Mouse (Mus musculus): ENCODE data around the gene Hdac1. TPM values are rescaled to one million over a fixed set of nuclear protein-coding genes. Genes with fewer than 3 reads are reported as not detected.
A peak's percentile ranks its signal among the peaks of the same experiment; 100 is the strongest.

Hdac1 gene
- polyA plus RNA-seq, 1 experiment, result 201 TPM

DNA sequence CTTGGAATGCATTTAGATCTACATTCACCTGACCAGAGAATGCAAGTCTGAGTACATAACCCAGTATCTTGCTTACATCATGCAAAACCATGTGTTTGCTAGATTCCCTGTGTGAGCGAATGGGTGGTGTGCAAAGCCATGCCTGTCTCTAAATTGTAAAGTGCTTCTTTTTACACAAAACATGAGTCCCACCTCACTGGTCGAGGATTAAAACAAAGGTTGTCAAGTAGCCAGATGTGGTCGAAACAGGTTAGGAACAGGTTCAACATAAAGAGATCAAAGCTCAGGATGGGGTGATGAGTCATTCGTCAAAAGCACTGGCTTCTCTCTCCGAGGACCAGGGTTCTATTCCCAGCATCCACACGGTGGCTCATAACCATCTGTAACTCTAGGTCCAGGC is 22.6 kb upstream of the Hdac1 start:
- no peak for DNase-seq
- no peak overlapping the region for H3K27ac ChIP-seq (ENCODE audit: control insufficient read depth, insufficient read depth, low read length)
- no peak overlapping the region for H3K4me3 ChIP-seq (ENCODE audit: control insufficient read depth, insufficient read depth, low read length)
- H3K4me1 ChIP-seq (replicated peaks; ENCODE audit: control insufficient read depth, insufficient read depth, low read length), result peaks cover 53% of the 10 kb centered on the region
- TF ChIP-seq POLR2A (IDR thresholded peaks at IDR 0.05; ENCODE audit: control insufficient read depth, extremely low read depth, insufficient read depth, low read length, poor library complexity), result no peak
- TF ChIP-seq CTCF (IDR thresholded peaks at IDR 0.05; ENCODE audit: borderline replicate concordance, control insufficient read depth, extremely low read depth, insufficient read depth, low read length, poor library complexity), result no peak
- WGBS, result 49% methylated on average over 6 of the region's 6 CpGs
- H3K36me3 ChIP-seq (ENCODE audit: control insufficient read depth, insufficient read depth, low read length), result peaks cover 20% of the 10 kb centered on the region
- H3K27me3 ChIP-seq (ENCODE audit: control insufficient read depth, insufficient read depth, low read length), result no peaks in the 10 kb centered on the region

- Histone ChIP-seq H3K27ac (ENCODE audit: control insufficient read depth, insufficient read depth, low read length) (0 out of 2 replicates have a peak overlapping the region, but pooled peaks have one; percentile 9), H3K4me3 (ENCODE audit: control insufficient read depth, insufficient read depth, low read length) (no peak overlapping the region), H3K36me3 (ENCODE audit: control insufficient read depth, insufficient read depth, low read length) (peaks cover 25% of the 10 kb centered on the region), H3K27me3 (ENCODE audit: control insufficient read depth, insufficient read depth, low read length) (no peaks in the 10 kb centered on the region), H3K4me1 (replicated peaks; ENCODE audit: control insufficient read depth, insufficient read depth, low read length) (peaks cover 53% of the 10 kb centered on the region)
- TF ChIP-seq POLR2A (IDR thresholded peaks at IDR 0.05; ENCODE audit: control insufficient read depth, extremely low read depth, insufficient read depth, low read length, poor library complexity), result no peak
- no peak for TF ChIP-seq CTCF (IDR thresholded peaks at IDR 0.05; ENCODE audit: borderline replicate concordance, control insufficient read depth, extremely low read depth, insufficient read depth, low read length, poor library complexity)
- WGBS, result 92% methylated on average over 8 of the region's 8 CpGs
- DNase-seq, result no peak
Measured at GRCm38 (mm10) chr4:129563718-129564117, 21.2 kb upstream of the Hdac1 start.

- Histone ChIP-seq H3K36me3 (ENCODE audit: control insufficient read depth, insufficient read depth, low read length) (peaks cover 28% of the 10 kb centered on the region), H3K27ac (ENCODE audit: control insufficient read depth, insufficient read depth, low read length) (no peak overlapping the region), H3K4me1 (replicated peaks; ENCODE audit: control insufficient read depth, insufficient read depth, low read length) (peaks cover 39% of the 10 kb centered on the region), H3K4me3 (ENCODE audit: control insufficient read depth, insufficient read depth, low read length) (no peak overlapping the region), H3K27me3 (ENCODE audit: control insufficient read depth, insufficient read depth, low read length) (no peaks in the 10 kb centered on the region)
- TF ChIP-seq CTCF (IDR thresholded peaks at IDR 0.05; ENCODE audit: borderline replicate concordance, control insufficient read depth, extremely low read depth, insufficient read depth, low read length, poor library complexity) (no peak), POLR2A (IDR thresholded peaks at IDR 0.05; ENCODE audit: control insufficient read depth, extremely low read depth, insufficient read depth, low read length, poor library complexity) (no peak)
- no peak for DNase-seq
- 88% methylated on average over 5 of the region's 5 CpGs for WGBS
Measured at GRCm38 (mm10) chr4:129561184-129561583, 18.7 kb upstream of the Hdac1 start.

DNA sequence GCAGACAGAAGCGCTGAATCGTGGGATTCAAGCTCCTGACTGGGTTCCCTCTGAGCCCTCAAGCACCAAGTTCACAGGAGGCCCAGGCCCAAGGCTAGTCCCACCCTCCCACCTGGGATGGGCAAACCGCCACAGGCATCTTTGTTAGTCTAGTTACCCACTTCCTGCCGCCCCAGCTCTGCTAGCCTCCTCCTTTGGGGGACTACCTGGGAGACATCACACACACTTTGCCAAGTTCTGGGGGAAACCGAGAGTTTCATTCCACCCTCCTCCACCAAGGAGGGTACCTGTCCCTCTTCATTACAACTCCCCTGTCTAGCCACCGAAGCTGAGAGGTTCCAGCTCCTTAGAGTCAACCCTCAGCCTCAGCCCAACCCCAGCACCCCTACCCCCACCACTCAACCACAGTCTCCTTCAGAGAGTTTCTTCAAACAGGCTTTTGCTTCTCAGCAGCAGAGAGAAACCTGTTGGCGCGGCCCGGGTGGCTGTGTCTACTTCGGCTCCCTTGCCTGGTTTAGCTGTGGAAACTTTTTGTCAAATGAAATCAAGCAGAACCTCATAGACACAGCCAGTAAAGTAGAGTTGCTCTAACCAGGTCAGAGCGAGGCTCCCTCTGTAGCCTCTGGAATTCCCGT is 15.9 kb upstream of the Hdac1 start:
- peak overlapping the region; percentile 98 for H3K27ac ChIP-seq (ENCODE audit: control insufficient read depth, insufficient read depth, low read length)
- peak; percentile 92 for DNase-seq
- 7% methylated on average over 12 of the region's 12 CpGs for WGBS
- H3K4me1 ChIP-seq (replicated peaks; ENCODE audit: control insufficient read depth, insufficient read depth, low read length), result peaks cover 33% of the 10 kb centered on the region
- TF ChIP-seq POLR2A (IDR thresholded peaks at IDR 0.05; ENCODE audit: control insufficient read depth, extremely low read depth, insufficient read depth, low read length, poor library complexity) (peak; percentile 25; the same call in 1 of the 2 replicates), CTCF (IDR thresholded peaks at IDR 0.05; ENCODE audit: borderline replicate concordance, control insufficient read depth, extremely low read depth, insufficient read depth, low read length, poor library complexity) (no peak)
- no peaks in the 10 kb centered on the region for H3K27me3 ChIP-seq (ENCODE audit: control insufficient read depth, insufficient read depth, low read length)
- H3K36me3 ChIP-seq (ENCODE audit: control insufficient read depth, insufficient read depth, low read length), result peaks cover 37% of the 10 kb centered on the region
- H3K4me3 ChIP-seq (ENCODE audit: control insufficient read depth, insufficient read depth, low read length), result peak overlapping the region; percentile 87

DNA sequence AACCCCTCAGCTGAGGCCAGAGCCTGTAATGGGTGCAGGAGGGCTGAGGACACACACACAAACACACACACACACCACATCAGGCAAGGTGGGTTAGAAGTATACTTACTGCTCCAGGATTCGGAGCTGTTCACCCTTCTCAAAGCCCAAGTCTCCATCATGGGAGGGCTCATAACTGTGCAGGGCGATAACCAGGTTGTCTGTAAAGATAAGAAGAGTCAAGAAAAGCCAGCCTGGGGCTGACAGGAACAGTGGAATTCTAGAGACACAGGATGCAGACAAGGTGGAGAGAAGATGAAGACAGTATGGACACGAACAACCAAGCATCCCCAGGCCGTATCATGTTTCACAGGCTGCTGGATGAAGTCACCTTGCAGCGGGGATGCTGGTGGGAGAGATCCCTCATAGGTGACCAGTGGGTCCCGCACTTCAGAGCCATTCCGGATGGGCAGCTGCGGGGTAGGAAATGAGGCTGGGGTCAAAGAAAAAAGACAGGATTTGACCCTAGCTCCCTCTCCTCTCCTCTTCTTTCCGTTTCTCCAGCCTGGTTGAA is 14.8 kb upstream of the Hdac1 start:
- H3K27ac ChIP-seq (ENCODE audit: control insufficient read depth, insufficient read depth, low read length), result peak overlapping the region; percentile 98
- peaks cover 45% of the 10 kb centered on the region for H3K36me3 ChIP-seq (ENCODE audit: control insufficient read depth, insufficient read depth, low read length)
- WGBS, result 32% methylated on average over 9 of the region's 9 CpGs
- peaks cover 32% of the 10 kb centered on the region for H3K4me1 ChIP-seq (replicated peaks; ENCODE audit: control insufficient read depth, insufficient read depth, low read length)
- peak; percentile 29 for DNase-seq
- TF ChIP-seq CTCF (IDR thresholded peaks at IDR 0.05; ENCODE audit: borderline replicate concordance, control insufficient read depth, extremely low read depth, insufficient read depth, low read length, poor library complexity) (no peak), POLR2A (IDR thresholded peaks at IDR 0.05; ENCODE audit: control insufficient read depth, extremely low read depth, insufficient read depth, low read length, poor library complexity) (no peak)
- peak overlapping the region; percentile 87 for H3K4me3 ChIP-seq (ENCODE audit: control insufficient read depth, insufficient read depth, low read length)
- H3K27me3 ChIP-seq (ENCODE audit: control insufficient read depth, insufficient read depth, low read length), result no peaks in the 10 kb centered on the region

DNA sequence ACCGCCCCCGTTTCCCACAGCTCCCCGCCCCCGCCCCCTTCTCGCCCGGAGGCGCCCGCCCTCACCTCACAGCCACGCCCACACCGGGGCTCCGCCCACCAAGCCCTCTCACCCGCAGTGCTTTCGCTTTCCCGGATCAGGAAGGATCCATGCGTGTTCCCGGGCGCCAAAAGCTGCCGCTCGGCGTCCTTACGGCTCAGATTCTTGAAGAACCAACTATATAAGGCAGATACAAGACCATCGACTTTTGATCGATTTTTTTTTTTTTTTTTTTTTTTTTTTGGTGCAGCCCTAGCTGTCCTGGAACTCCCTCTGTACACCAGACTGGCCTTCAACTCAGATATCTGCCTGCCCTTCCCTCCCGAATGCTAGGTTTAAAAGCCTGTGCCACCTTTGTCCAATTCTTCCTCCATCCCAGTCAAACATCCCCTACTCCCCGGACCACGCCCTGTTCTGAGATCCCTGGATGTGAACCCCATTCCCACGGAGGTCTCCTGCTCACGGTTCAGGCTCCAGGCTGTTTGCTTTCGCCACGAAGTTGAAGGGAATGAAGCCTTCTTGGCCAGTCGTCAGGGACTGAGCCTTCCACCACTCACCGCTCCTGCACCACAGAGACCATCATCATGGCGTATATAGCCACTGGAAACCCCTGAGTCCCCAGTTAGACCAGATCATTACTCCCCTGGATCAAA is 14.2 kb upstream of the Hdac1 start:
- Histone ChIP-seq H3K27me3 (ENCODE audit: control insufficient read depth, insufficient read depth, low read length) (no peaks in the 10 kb centered on the region), H3K4me1 (replicated peaks; ENCODE audit: control insufficient read depth, insufficient read depth, low read length) (peaks cover 32% of the 10 kb centered on the region), H3K4me3 (ENCODE audit: control insufficient read depth, insufficient read depth, low read length) (peak overlapping the region; percentile 87), H3K36me3 (ENCODE audit: control insufficient read depth, insufficient read depth, low read length) (peaks cover 49% of the 10 kb centered on the region), H3K27ac (ENCODE audit: control insufficient read depth, insufficient read depth, low read length) (peak overlapping the region; percentile 98)
- peak; percentile 93 for DNase-seq
- TF ChIP-seq POLR2A (IDR thresholded peaks at IDR 0.05; ENCODE audit: control insufficient read depth, extremely low read depth, insufficient read depth, low read length, poor library complexity), result peak; percentile 82
- no peak for TF ChIP-seq CTCF (IDR thresholded peaks at IDR 0.05; ENCODE audit: borderline replicate concordance, control insufficient read depth, extremely low read depth, insufficient read depth, low read length, poor library complexity)
- WGBS, result 4% methylated on average over 31 of the region's 33 CpGs
